Mouse (Mus musculus): ENCODE measurements at regions not wholly inside any gene's neighbourhood (a gene's known extent, or its start where the extent isn't known, plus 50 kb on each side); places are given as distances from the start of the nearest gene placed in this dataset.
"Not testable (repeated sequence)": the region's sequence is repeated elsewhere in the genome, so short reads cannot be mapped to it uniquely, and the experiment has no call there.

GRCm38 (mm10) chr16:20836866-20837265, 102.6 kb upstream of the Thpo start:
- H3K27ac ChIP-seq = no peak overlapping the region
- intact Hi-C loops (cut with DNase I) = no loop called here
- H3K9ac ChIP-seq (ENCODE audit: low read depth, low read length) = no peak overlapping the region

GRCm38 (mm10) chr16:20833838-20834237, 99.5 kb upstream of the Thpo start:
- H3K4me3 ChIP-seq; H3K36me3 ChIP-seq (ENCODE audit: control insufficient read depth, insufficient read depth, low read length); H3K27me3 ChIP-seq (ENCODE audit: control insufficient read depth, insufficient read depth, low read length); H3K79me2 ChIP-seq (replicated peaks; ENCODE audit: control insufficient read depth, insufficient read depth, low read length); DNase-seq; H3K4me1 ChIP-seq (ENCODE audit: control insufficient read depth, insufficient read depth, low read length); intact Hi-C loops (cut with DNase I); H3K9ac ChIP-seq (ENCODE audit: low read depth, low read length); H3K27ac ChIP-seq: not testable (repeated sequence)
- WGBS = 72% methylated on average over 10 of the region's 10 CpGs

More at GRCm38 (mm10) chr16:20836866-20837265, 102.6 kb upstream of the Thpo start:
- no peak overlapping the region for H3K4me3 ChIP-seq
- H3K27me3 ChIP-seq (ENCODE audit: control insufficient read depth, insufficient read depth, low read length) = no peaks in the 10 kb centered on the region
- H3K79me2 ChIP-seq (replicated peaks; ENCODE audit: control insufficient read depth, insufficient read depth, low read length) = no peaks in the 10 kb centered on the region
- DNase-seq = no peak
- no peak for TF ChIP-seq EP300 (IDR thresholded peaks at IDR 0.05; ENCODE audit: insufficient read depth, low read depth, low read length)
- no peak for TF ChIP-seq CTCF (IDR thresholded peaks at IDR 0.05)
- no peak for TF ChIP-seq POLR2A (IDR thresholded peaks at IDR 0.05; ENCODE audit: insufficient read depth, low read depth, low read length)
- H3K36me3 ChIP-seq (ENCODE audit: control insufficient read depth, insufficient read depth, low read length) = no peaks in the 10 kb centered on the region
- no peaks in the 10 kb centered on the region for H3K4me1 ChIP-seq (ENCODE audit: control insufficient read depth, insufficient read depth, low read length)
- 65% methylated on average over 5 of the region's 5 CpGs for WGBS

- WGBS = 79% methylated on average over 8 of the region's 8 CpGs
- Histone ChIP-seq H3K9ac (ENCODE audit: low read depth, low read length) (no peak overlapping the region), H3K27ac (no peak overlapping the region), H3K36me3 (ENCODE audit: control insufficient read depth, insufficient read depth, low read length) (no peaks in the 10 kb centered on the region), H3K27me3 (ENCODE audit: control insufficient read depth, insufficient read depth, low read length) (no peaks in the 10 kb centered on the region), H3K4me1 (ENCODE audit: control insufficient read depth, insufficient read depth, low read length) (no peaks in the 10 kb centered on the region), H3K79me2 (replicated peaks; ENCODE audit: control insufficient read depth, insufficient read depth, low read length) (no peaks in the 10 kb centered on the region), H3K4me3 (no peak overlapping the region)
- TF ChIP-seq CTCF (IDR thresholded peaks at IDR 0.05) (no peak), EP300 (IDR thresholded peaks at IDR 0.05; ENCODE audit: insufficient read depth, low read depth, low read length) (no peak), POLR2A (IDR thresholded peaks at IDR 0.05; ENCODE audit: insufficient read depth, low read depth, low read length) (no peak)
- no peak for DNase-seq
- intact Hi-C loops (cut with DNase I) = no loop called here
These were observed 99.0 kb upstream of the Thpo start for GRCm38 (mm10) chr16:20833301-20833700.

- intact Hi-C loops (cut with DNase I) = no loop called here
- Histone ChIP-seq H3K9ac (ENCODE audit: low read depth, low read length) (no peak overlapping the region), H3K79me2 (replicated peaks; ENCODE audit: control insufficient read depth, insufficient read depth, low read length) (no peaks in the 10 kb centered on the region), H3K4me3 (no peak overlapping the region), H3K27me3 (ENCODE audit: control insufficient read depth, insufficient read depth, low read length) (no peaks in the 10 kb centered on the region), H3K27ac (no peak overlapping the region), H3K4me1 (ENCODE audit: control insufficient read depth, insufficient read depth, low read length) (no peaks in the 10 kb centered on the region), H3K36me3 (ENCODE audit: control insufficient read depth, insufficient read depth, low read length) (no peaks in the 10 kb centered on the region)
- no peak for TF ChIP-seq EP300 (IDR thresholded peaks at IDR 0.05; ENCODE audit: insufficient read depth, low read depth, low read length)
- TF ChIP-seq POLR2A (IDR thresholded peaks at IDR 0.05; ENCODE audit: insufficient read depth, low read depth, low read length) = no peak
- TF ChIP-seq CTCF (IDR thresholded peaks at IDR 0.05) = no peak
- no peak for DNase-seq
- WGBS = 40% methylated on average over 6 of the region's 6 CpGs
These were observed 95.6 kb upstream of the Thpo start for GRCm38 (mm10) chr16:20829732-20830435.

- WGBS = 75% methylated on average over 5 of the region's 5 CpGs
- no peak overlapping the region for H3K4me3 ChIP-seq
- no peaks in the 10 kb centered on the region for H3K4me1 ChIP-seq (ENCODE audit: control insufficient read depth, insufficient read depth, low read length)
- H3K27me3 ChIP-seq (ENCODE audit: control insufficient read depth, insufficient read depth, low read length) = no peaks in the 10 kb centered on the region
- no peaks in the 10 kb centered on the region for H3K79me2 ChIP-seq (replicated peaks; ENCODE audit: control insufficient read depth, insufficient read depth, low read length)
- H3K27ac ChIP-seq = no peak overlapping the region
- no peaks in the 10 kb centered on the region for H3K36me3 ChIP-seq (ENCODE audit: control insufficient read depth, insufficient read depth, low read length)
- intact Hi-C loops (cut with DNase I) = no loop called here
- no peak for DNase-seq
- no peak overlapping the region for H3K9ac ChIP-seq (ENCODE audit: low read depth, low read length)
- TF ChIP-seq CTCF (IDR thresholded peaks at IDR 0.05) (no peak), POLR2A (IDR thresholded peaks at IDR 0.05; ENCODE audit: insufficient read depth, low read depth, low read length) (no peak), EP300 (IDR thresholded peaks at IDR 0.05; ENCODE audit: insufficient read depth, low read depth, low read length) (no peak)
These were observed 94.9 kb upstream of the Thpo start for GRCm38 (mm10) chr16:20828996-20829731.

GRCm38 (mm10) chr16:20824226-20824625, 89.9 kb upstream of the Thpo start:
- intact Hi-C loops (cut with DNase I) = no loop called here
- no peak for DNase-seq
- H3K4me3 ChIP-seq = no peak overlapping the region
- no peak overlapping the region for H3K27ac ChIP-seq
- no peak overlapping the region for H3K9ac ChIP-seq (ENCODE audit: low read depth, low read length)
- H3K4me1 ChIP-seq (ENCODE audit: control insufficient read depth, insufficient read depth, low read length) = no peaks in the 10 kb centered on the region
- 68% methylated on average over 7 of the region's 7 CpGs for WGBS
- H3K79me2 ChIP-seq (replicated peaks; ENCODE audit: control insufficient read depth, insufficient read depth, low read length) = no peaks in the 10 kb centered on the region
- no peaks in the 10 kb centered on the region for H3K27me3 ChIP-seq (ENCODE audit: control insufficient read depth, insufficient read depth, low read length)
- TF ChIP-seq POLR2A (IDR thresholded peaks at IDR 0.05; ENCODE audit: insufficient read depth, low read depth, low read length) (no peak), EP300 (IDR thresholded peaks at IDR 0.05; ENCODE audit: insufficient read depth, low read depth, low read length) (no peak), CTCF (IDR thresholded peaks at IDR 0.05) (no peak)
- no peaks in the 10 kb centered on the region for H3K36me3 ChIP-seq (ENCODE audit: control insufficient read depth, insufficient read depth, low read length)
